Mouse (Mus musculus) neutrophil, adult 5-6 weeks (primary cell): Measurements from ENCODE around the gene Cuedc1. TPM values are rescaled to one million over a fixed set of nuclear protein-coding genes. Genes with fewer than 3 reads are reported as not detected.
A peak's percentile ranks its signal among the peaks of the same experiment; 100 is the strongest.

Experiments
- ATAC-seq: fragments of 151-379, 151-347 bp; 2 replicates; pipeline ENCODE4 v1.8.0; 2017; ENCODE audit warnings: mild to moderate bottlenecking, moderate TSS enrichment; ENCODE audit not compliant: insufficient number of reproducible peaks, poor library complexity, low FRiP score, severe bottlenecking; ENCODE audit errors: extremely low read depth
- total RNA-seq: library from RNA; stranded (forward); fragments of 200-1000 nt; gene quantifications from 2 replicates; pipeline ENCODE4 v1.2.3, GENCODE M21; 2017

Cuedc1 gene
- total RNA-seq, 1 experiment from 2014 or later, result 6.3 TPM

DNA sequence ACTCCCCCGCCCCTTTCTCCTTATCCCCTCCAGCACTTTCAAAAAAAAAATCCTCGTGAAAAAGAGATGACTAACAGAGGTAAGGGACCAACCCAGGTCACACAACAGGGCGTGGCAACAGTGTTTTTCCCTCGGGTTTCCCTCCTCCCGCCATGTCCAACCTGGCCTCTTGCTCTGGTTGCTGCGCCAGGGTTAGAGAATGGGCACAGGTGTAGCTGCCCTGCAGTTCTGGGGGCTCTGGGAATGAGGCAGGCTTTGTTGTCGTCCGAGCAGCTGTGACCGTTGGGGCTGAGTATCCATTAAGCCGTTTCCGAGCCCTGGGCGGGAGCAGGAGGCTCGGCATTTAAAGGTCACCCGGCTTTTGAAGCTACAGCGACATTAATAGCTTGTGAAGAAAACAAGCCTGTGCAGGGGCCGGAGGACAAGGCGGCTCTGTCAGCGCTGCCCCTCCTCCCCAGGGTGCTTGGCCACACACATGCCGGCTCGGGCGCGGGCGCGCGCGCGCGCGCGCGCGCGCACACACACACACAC, 63.3 kb downstream of the Cuedc1 start:
- no peak for ATAC-seq

DNA sequence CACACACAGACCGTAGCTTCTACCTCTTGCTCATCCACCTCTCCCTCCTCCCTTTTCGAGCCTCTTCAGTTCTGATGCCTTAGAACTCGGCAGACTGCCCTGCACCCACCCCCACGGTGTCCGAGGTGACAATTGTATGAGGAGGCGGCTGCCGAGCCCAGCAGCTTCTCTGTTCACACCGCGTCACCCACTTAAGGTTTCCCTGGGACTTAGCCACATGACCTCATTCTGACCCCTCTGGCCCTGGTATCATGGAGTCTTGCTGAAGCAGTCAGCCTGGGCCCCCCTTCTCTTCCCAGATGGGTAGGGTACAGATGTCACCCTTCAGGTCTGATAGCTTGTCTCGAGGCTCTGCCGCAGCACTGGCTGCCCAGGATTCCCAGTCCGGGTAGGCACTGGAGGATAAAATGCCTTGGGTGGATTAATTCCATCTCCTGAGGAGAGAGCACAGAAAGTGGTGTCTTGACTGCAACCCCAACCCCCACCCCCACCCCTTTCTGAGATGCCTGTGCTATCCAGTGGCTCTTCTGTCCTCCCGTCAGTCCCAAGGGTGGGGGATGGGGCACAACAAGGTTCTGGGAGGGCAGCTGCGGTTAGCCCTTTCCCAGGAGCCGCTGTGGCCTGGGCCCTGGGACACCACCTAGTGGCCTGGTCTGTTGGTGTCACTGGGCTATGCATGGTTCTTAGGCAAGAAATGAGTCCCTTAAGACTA, 63.9 kb downstream of the Cuedc1 start:
- peak; percentile 62; the same call in 1 of the 2 replicates for ATAC-seq

DNA sequence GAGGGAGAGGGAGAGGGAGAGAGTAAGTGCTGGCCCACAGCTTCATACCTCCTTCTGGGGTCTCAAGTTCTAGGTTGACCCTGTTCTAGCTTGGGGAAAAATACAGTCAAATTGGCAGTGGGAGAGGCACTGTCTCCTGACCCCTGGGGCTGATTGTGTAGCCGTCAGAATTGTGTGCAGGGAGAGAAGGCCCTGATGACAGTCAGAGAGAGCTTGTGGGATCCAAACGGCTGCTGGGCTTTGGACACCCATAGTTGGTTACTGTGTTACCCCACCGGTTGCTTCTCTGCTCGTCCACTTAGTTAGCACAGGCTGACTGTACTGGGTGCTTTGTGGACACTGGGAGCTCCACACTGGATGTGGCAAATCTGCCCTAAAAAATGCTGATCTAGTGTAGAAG, 64.9 kb downstream of the Cuedc1 start:
- no peak for ATAC-seq

DNA sequence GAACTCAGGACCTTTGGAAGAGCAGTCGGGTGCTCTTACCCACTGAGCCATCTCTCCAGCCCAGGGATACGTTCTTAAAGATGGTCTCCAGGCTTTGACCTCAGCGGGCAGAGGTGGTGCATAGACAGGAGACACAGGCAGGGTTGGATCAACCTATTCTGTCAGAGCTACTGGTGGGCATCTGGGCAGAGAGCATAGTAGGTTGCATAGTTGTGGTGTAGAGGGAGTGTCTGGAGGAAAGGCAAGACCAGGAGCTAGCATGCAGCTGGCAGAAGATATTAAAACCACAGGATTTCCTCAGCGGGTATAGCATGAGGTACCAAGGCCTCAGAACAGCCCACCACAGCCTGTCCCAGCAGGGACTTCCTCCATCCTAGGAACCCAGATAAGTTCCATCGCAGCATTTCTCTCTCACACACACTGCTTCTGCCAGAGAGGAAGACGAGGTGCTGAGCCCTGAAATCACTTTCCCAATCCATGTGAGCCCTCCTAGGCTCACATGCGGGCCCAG, 66.4 kb downstream of the Cuedc1 start:
- ATAC-seq, result no peak

DNA sequence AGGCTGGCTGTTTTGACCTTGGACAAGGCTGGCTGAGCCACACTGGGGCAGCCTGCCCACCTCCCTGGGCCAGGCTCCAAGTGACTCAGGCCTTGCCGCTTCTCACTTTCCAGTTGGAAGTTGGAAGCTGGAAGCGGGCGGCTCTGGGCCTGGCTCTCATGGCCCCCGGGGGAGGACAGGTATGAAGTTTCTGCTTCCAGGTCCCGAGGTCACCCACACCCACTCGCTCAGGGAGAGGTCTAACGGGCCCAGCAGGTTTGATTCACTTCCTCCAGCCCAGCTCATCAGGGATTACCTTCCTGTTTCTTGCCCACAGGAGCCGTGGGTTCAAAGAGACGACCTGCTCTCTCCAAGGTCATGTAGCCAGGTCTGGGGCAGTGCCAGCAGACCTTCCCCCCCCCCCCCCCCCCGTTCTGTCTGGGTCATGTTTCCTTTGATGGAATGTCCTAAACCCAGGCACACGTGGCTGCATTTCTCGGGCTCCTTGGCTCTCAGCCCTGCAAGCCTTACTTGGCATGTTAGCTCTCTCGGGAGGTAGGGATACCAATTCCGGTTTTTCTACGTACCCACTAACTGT, 67.0 kb downstream of the Cuedc1 start:
- ATAC-seq, result no peak

DNA sequence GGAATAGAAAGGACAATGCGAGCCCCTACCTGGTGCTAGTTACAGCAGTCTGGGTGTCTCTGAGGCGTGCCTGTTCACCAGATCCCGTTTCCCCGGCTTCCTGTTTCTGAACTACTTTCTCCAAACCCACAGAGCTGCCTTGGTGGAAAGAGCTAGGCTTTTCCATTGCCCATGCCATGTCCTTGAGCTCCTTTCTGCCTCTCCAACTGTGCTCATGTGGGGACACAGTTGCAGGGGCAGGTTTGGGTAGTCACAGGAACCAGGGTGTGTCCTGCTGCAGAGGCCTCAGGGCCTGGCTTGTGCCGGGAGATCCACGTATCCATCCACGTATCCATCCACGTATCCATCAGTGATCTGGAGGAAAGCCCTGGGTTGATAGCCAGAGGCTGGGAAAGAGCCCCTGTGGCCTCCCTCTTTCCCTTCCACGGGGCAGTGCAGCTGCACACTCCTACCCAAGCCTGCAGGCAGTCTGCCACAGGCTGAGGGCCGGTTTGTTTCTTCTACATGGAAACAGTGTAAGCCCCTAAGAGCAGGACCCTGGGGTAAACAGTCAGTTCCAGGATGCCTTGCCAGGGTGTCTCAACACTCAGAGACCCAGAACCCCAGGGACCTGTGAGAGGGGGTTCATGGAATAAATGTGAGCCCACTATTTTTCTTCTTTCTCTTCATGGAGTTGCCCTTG, 68.0 kb downstream of the Cuedc1 start:
- no peak for ATAC-seq

DNA sequence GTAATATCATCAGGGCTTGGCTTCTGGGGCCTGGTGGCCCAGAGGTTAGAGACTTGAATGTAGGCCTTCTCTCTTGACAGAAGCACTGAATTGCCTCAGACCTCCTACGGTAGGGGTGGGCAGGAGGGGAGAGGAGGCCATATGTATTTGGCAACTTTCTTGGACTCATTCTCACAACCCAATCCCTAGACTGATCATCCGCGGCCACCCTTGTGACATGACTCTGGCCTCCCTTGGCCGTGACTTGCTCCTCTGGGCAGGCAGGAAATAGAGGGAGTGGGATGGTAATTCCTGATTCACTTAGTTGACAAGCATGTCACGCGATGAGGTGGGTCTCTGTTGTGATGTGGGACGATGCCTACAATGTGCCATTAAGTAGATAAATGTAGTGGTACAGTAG, 68.6 kb downstream of the Cuedc1 start:
- ATAC-seq, result no peak

DNA sequence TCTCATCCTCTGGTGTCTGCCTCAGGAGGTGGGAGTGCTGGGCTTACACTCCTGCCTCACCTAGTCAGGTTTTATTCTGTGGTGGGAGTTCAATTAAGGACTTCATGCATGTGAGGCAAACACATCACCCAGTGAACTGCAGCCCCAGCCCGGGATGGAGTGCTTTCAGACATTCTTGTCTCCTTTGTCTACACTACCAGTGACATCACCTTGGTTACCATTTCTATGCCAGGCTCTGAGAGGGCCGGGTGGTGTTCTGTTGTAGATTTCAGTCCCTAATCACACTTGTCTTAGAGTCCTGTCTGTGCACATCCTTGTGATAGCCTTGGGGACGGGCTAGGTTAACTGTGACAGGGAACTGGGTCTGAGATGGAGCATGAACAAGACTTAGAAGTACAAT, 70.8 kb downstream of the Cuedc1 start:
- no peak for ATAC-seq

DNA sequence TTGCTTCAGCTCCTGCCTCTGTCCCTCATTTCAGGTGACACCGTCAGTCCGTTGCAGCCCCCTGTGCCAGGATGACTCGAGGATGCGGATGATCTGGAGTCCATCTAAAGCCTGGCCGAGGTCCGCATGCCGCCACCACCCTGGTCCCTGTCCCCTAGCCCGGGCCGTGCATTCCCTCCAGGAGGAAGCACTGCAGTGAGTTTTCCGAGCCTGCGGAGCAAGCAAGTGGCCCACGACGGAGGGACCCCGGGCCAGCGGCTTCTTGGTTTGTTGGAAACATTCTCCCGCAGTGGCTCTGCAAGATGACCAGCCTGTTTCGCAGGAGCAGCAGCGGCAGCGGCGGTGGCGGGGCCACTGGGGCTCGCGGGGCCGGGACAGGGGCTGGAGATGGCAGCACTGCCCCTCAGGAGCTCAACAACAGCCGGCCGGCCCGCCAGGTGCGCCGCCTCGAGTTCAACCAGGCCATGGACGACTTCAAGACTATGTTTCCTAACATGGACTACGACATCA, 71.7 kb downstream of the Cuedc1 start:
- ATAC-seq, result no peak

DNA sequence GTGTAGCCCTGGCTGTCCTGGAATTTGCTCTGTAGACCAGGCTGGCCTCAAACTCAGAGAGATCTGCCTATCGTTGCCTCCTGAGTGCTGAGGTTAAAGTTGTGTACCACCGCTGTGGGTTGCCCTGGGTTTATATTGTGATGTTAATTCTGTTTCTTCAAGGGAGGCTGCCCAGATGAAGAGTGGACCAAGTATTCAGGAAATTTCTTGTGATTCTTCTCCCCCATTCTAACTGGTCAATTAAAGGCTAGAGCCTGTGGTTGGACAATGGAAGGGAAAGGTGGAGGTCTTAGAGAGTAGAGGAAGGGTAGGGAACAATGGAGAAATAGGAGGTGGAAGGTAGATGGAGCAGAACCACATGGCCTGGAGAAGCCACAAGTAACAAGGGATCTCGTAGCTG, 72.7 kb downstream of the Cuedc1 start:
- ATAC-seq, result no peak

DNA sequence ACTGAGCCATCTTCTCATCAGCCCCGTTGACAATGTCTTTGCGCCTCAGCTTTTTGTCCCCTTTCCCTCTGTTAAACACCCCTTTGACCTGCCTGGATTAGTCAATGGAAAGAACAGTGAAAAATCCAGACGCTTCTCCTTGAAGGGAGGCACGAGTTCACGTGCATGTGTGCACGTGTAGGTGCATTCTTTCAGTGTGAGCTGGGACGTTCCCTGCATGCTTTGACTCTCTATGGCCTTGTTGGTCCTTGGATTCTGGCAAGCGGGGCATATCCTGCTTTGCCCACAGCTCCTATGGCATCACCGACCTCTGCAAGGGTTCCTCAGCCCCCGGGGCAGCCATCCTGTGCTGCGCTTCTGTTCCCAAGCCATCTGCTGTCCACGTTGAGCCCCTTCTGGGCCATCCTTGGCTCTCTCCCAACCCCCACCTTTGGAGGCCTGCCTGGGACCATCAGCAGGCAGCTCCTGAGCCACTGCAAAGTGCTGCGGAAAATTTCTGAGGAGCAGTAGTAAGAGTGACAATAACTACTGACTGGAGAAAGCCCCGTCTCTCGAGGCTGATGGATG, 74.1 kb downstream of the Cuedc1 start:
- ATAC-seq, result no peak

DNA sequence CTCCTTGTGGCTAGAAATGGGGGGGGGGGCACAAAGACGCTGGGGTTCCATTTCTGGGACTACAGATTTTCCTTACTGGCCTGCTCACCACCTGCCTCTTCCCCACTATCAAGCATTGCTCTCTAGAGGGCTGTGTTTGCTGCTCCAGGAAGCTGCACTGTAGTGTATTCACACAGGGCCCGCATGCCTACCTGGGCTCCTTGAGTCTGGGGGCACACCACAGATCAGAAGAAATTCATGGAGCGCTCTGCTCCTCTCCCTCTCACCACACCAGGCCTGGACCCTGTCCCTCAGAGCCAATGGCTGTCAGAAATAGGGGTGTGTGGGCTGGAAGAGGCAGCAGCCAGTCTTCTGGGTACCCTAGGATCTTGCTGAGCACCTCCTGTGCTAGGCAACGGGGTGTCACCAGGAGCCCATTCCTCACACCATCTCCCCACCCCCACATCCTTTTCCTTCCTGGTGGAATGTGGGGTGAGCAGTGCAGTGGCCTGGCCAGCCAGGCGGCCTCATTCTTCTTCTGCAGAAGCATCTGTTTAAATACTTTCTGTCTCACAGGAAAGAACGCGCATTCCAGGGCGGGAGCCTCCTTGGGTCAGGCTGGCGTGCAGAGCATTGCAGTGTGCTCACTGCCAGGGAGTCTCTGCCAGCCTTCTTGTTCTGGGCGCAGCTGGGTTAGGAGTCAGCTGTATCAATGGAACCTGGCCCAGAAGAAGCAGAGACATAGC, 74.9 kb downstream of the Cuedc1 start:
- no peak for ATAC-seq

DNA sequence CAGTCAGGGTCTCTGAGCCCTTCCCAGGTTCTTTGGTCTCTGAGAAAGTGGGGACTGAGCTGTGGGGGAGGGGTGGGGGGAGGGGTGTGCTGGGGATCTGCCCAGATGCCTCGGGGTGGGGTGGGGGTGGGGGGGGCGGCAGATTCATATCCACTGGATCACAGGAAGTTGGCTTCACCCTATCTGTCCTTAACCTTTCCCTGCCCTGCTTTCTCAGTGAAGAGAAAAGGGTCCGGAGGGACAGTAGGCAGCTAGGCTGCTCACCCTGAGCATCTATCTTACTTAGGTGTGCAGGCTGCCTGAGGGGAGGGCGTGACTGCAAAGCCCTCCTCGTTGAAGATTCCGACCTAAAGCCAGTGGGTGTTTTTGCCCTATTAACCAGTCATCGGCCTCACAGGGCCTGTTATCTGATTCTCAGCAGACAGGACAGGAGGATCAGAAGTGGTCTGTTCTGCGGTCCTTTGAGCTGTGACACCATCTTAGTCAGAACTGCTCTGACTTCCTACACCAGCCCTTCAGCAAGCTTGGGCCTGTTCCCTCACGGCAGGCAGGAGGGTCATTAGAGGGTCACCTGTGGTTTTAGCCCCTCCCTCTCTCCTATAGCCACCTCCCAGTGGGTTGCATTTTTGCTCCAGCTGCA, 75.6 kb downstream of the Cuedc1 start:
- no peak for ATAC-seq

DNA sequence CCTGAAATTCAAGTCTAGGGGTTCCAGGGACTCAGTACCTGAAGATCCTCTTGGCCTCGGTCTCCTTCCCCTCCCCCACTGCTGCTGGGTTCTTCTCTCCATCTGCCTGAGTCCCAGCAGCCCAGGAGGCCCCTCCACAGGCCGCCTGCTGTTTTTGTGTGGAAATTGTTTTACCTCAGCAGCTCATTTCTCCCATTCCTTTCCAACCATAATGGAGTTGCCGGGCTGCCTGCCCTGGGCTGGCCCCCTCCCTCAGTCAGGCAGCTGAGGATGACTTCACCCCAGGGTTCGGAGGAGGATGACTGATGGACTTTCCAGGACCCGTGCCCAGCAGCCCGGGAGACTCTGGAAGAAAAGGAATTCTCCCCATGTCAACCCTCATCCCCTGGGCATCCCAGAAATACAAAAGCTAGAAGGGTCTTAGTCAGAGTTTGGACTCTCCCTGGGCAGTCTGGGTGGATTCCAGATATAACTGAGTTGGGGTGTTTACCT, 82.7 kb downstream of the Cuedc1 start:
- no peak for ATAC-seq

DNA sequence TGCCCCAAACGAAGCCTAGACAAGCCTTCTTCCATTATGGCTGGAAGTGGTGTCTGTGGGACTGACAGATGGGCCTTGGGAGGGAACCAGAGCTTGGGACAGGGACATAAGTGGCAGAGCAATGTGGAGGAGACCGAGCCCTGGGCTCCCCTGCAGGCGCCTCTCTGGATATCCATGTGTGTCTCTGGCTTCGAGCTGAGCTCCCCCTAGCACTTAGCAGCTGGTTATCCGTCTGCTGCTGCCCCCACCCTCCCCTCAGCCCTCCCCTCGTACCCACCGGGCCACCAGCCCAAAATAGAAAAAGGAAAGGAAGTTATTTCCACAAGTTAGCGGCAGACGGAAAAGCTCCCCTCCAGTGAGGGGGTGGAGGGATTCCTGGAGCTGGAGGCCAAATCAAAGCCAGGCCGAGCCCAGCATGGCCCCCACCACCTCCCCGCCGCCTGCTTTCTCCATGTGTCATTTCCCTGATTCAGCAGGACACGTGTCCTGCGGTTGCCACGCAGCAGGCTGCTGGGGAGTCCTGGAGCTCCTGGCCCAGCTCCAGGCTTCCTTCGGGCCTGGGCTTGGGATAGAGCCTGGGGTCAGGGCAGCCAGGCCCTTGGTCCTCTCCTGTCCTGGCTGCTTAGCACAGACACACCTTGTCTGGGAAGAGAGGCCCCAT, 83.2 kb downstream of the Cuedc1 start:
- ATAC-seq, result no peak

DNA sequence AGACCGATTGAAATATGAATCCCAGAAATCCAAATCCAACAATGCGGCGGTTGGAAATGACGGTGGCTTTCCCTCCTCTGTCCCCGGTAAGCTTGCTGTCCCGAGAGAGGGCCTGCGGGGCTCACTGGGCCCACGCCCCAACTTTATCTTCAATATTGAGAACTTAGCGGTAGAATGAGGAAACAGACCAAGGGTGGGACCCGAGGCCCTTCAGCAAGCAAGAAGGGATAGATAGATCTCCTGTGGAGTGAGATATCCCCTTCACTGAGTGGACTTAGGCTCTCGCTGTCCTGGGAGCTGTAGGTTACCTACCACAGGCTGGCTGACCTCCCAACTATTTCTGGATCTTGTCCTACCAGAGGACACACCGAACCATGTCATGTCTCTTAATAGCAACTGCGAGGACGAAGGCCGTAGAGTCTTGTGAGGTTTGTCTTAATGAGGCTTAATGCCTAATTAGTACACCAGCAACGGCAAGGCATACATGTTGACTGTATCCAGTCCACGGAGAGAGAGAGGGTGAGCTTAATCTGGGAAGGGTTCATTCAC, 86.8 kb downstream of the Cuedc1 start:
- no peak for ATAC-seq

DNA sequence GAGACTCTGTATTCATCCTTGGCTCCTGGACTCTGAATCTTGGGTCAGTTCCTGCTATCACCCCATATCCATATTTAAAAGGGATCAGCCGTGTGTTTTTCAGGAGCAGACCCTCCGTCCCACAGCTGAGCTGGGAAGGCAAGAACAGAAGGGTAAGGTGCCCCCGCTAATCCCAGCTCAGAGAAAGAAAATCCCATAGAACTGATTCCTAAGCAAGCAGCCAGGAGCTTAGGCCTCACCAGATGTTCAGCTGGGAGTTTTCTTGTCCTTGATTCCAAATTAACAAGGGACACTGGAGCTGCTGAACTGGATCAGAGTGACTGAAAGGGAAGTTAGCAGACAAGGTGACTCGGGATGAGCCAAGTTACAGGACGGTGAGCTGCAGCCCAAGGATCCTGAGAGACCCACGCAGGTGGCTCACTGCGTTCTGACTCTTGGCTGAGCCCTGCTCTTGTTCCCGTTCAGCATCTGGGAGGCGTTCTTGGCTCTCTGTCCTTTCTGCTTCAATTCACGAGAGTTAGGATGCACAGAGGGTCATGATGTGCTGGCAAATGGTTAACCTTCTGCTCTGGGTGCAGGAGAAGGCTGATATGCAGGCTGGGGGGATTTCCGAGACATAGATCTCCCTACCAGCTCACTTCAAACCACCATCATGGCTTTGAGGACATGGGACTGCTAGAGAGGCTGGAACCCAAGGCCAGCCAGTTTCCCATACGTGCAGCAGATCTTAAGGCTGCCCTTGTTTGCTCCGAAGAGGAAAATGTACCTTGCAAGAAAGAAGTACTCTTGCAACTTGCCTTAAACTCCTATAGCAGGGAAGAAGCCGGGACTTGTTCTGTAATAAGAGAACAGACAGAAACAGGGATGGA, 88.5 kb downstream of the Cuedc1 start:
- no peak for ATAC-seq
